Mouse (Mus musculus) MN1 (cell line): ENCODE data around the gene Rnf169.

Experiments used
- DNase-seq: peaks from one replicate; pipeline ENCODE4 v3.0.0-alpha.2; 2016; ENCODE audit warnings: low spot score

Rnf169 gene

DNA sequence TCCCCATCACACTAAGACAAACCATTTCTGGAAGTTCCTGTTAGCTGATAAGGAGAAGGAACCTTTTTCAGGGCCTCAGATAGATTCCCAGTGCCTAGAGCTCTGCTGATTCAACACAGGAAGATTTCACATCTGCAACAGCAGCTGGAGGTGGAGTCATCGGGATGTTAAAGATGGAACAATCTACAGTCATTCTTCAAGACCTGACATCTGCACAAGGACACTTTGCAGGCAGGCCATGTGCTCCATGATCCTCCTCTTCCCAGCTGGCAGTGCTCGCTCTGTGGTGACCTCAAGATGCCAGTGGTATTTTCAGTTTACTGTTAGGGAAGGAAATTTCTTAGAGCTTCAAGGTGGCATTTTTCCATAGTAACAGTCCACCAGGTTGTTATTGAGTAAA is 87.9 kb downstream of the Rnf169 start:
- peak; percentile 17 for DNase-seq

DNA sequence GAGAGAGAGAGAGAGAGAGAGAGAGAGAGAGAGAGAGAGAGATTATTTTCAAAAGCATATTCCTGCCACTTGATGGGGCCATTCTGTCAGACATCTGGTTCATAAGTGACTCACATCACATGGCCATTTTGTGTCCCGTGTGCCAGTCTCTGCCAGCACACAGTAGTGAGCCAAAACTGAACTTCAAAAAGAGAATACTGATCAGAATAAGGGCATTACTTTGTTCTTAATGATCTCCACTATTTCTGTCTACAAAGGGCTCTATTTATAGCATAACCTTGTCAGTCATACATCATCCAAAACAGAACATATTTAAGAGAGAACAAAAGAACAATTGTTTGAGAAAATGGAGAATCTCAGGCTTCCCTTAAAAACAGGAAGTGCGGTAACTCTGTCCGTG is 88.8 kb downstream of the Rnf169 start:
- peak; percentile 52 for DNase-seq

DNA sequence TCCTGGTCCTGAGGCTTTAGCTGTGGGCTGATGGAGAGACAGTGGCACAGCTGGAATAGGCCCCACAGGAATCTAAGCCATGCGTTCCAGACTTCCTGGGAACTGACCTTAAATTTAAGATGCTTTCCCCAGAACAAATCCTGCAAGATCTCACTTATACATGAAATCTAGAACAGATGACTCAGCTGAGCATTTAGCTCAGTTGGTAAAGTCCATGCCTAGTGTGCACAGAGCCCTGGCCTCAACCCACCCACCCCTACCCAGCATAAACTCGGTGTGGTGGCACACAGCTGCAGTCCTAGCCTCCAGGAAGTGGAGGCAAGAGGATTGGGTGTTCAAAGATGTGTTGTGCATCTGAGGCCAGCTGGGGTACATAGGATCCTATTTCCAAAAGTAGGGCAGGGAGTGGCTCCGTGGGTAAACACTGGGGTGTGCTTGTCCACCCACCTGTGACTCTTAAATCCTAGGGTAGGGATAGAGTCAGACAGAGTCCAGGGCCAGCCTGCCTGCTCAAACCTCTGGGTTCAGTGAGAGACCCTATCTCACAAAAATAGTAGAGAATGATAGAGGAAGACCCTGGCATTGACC is 90.0 kb downstream of the Rnf169 start:
- DNase-seq, result no peak

DNA sequence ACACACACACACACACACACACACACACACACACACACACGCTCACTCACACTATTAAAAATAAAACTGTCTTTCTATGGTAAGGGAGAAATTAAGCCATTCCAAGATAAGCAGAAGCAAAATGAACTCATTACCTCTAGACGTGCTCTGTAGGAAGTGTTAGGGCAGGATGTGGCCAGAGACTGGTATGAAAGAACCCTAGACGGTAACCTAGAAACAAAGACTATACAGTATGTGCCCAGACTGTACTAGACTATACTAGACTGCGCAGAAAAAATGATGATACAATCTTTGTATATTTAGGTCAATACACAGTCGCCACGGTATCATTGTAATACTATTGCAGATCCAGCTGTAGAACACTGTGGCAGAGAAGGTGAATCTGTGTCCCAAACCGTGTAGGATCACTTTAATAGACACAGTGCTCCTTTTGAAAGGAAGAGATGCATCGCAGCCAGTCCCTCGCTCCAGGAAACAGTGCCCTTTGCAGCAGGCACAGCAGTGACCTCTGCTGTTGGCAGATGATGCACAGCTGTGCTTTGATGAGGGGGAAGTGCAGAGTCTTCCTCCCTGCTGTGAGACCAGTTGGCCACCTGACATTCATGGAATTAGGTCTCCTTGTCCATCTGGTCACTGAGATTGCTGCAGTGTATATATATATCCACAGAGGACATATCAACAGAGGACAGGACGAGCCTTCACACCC is 90.9 kb downstream of the Rnf169 start:
- peak; percentile 25 for DNase-seq

DNA sequence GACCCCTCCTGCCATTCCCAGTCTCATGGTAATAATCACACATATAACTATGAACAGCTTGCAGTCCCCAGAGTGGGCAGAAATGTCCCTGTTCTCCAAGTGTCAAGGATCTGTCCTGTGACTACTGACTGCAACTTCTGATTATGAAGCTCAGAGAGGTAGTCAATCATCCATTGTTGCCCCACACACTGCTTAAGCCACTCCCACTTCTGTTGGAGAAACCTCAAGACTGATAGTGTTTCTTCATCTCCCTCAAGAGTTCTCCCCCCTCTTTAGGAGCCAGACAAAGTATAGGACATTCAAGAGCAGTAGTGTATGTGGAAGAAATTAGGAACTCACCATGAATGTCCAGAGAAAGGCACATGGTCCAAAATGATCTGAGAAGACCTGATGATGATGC is 92.5 kb downstream of the Rnf169 start:
- DNase-seq, result no peak

DNA sequence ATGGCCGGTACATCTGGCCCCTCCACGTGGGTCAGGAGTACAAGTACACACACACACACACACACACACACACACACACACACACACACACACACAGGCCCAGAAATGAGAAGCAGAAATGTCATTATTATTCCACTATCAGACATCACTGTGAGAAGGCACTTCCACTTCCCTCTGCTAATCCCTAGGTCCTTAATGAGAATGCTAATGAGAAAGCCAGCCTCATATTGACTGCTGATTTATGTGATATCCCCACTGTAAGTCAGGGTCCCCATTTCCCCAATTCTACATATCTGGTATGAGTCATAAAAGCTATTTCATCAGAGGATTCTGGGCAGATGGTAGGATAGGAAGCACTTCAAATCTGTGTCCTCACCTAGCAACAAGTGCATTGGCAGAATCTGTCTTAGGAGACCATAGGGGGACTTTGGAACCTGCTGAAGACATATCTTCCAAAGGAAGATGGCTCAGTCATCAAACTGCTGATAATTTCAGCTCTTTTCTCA is 93.0 kb downstream of the Rnf169 start:
- no peak for DNase-seq

DNA sequence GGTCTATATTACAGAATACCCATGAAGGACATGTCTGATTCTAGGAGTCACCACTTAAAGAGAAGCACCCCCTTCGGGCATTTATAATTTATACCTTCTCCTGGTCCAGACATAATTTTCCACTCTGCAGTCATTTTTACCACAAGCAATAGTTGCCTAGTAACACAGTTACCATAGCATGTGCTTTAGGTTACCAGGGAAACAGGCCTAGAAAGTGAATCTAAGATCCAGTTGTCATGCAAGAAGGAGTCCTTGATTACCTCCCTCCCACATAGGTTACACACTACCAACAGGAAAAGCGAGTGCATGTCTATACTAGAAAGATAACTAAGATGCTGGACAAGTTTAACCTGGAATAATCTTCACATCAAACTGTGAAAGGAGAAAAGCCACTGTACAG is 102.0 kb downstream of the Rnf169 start:
- DNase-seq, result no peak

DNA sequence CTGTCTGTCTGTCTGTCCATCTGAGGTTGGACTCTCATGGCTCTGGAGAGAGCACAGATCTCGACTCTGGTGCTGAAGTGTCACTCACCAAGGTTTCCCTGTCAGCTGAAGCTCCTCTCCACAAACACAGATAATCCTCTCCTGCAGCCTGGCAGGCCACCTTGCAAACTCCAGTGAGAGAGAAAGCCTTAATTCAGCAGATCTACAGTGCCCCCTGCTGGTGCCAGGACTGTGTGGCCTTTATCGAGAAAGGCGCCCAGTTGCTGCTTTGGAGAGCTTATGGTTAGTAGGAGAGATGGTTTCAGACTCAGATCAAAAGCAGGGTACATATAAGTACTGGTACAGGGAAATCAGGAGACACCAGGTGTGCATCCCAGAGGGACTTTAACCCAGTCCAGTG is 103.9 kb downstream of the Rnf169 start:
- peak; percentile 89 for DNase-seq

DNA sequence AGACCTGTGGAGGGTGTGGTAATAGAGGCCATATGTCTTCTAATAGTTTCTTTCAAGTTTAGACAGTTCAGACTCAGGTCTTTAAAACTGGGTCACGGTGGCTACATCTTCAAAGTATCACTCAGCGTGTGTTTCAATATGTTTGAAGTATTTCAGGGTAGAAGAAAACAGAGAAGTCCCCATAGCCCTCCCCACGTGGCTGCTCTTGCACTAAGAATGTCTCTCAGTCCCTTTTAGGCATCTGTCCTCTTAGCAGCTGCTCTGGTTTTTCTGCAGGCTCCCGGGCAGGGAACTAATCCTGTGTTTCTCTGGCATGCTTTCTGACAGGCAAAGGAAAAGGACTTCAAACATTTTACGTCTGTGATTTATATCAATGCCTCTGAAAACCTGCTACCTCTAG is 104.4 kb downstream of the Rnf169 start:
- no peak for DNase-seq

DNA sequence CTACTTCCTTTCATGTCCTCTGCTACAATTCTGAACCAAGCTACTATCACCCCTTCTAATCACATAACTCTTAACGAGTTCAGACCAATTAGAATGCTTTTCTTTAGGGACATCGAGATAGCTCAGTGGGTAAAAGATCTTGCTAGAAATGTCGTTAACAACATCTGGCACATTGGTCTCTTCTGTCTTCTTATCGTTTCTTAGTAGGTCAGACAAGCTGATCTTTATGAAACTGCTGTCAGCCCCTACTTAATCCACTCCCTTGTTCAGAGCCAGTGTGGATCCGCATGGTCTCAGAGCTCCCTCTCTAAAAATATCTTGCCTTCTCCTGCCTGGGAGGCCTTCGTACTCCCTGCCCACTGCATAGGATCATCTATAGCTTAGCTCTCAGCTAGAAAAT is 106.3 kb downstream of the Rnf169 start:
- no peak for DNase-seq
